Mouse (Mus musculus) lung, adult 2 months (tissue): ENCODE measurements at regions not wholly inside any gene's neighbourhood (a gene's known extent, or its start where the extent isn't known, plus 50 kb on each side); places are given as distances from the start of the nearest gene placed in this dataset.

ENCODE experiments used
- CTCF ChIP-seq: fragments of 200-500 bp; IDR thresholded peaks from 2 replicates; pipeline ENCODE4 v1.5.1; 2011; ENCODE audit warnings: mild to moderate bottlenecking, low read length, control low read depth; ENCODE audit not compliant: insufficient read depth
- POLR2A ChIP-seq: fragments of 200-500 bp; IDR thresholded peaks from 2 replicates; pipeline ENCODE4 v1.6.1; 2011; ENCODE audit warnings: low read depth, mild to moderate bottlenecking, control low read depth, low read length, borderline replicate concordance; ENCODE audit errors: extremely low read depth

DNA sequence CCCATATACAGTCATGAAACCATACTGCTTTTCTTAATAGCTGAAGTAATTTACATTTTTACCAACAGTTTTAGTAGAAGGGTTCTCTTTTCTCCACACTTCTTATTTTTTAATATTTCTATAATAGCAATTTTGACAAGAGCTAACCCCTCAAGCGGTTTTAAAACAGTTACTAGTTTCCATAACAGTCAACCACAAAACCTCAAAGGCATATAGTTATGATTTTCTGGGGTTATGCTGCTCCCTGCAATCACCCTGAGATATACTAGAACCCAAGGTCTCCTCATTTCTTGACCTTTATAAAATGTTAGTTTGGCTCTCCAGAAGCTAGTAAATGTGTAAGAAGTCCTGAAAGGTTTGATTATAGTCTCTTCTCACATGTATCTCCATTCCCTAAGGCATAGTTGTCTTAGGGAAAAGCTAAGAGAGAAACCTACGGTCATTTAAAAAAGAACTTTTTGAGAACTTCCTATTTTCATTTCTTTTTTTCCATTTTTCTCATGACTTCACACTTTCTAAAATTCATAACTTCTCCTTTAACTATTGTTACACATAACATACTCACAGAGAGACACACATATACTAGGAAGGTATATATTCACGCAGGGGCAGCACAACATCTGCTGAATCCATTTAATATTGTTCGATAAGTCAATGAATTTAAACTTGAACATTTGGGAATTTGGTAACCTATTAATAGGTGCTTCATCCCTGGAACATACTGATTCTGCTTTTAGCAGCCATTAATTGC lies 60.8 kb upstream of the Rasgrp1 start:
- TF ChIP-seq POLR2A (no peak), CTCF (no peak)
